Mouse (Mus musculus) myocyte (in vitro differentiated cells): Measurements from ENCODE around the gene Cep70. TPM values are rescaled to one million over a fixed set of nuclear protein-coding genes. Genes with fewer than 3 reads are reported as not detected.

Source experiments
- H3K27me3 ChIP-seq: one replicate; pipeline ENCODE4 v1.6.1; 2011; ENCODE audit not compliant: control insufficient read depth, insufficient read depth, insufficient read length
- H3K36me3 ChIP-seq: one replicate; pipeline ENCODE4 v1.6.1; 2011; ENCODE audit not compliant: control insufficient read depth, insufficient read depth
- H3K4me2 ChIP-seq: one replicate; pipeline ENCODE4 v1.6.1; 2011; ENCODE audit warnings: low read depth, control low read depth
- H3K4me3 ChIP-seq: one replicate; pipeline ENCODE4 v1.5.1; 2011; ENCODE audit warnings: mild to moderate bottlenecking, control low read depth, moderate library complexity
- H3K79me2 ChIP-seq: one replicate; pipeline ENCODE4 v1.6.1; 2011; ENCODE audit not compliant: control insufficient read depth, insufficient read depth
- H3ac ChIP-seq: one replicate; pipeline ENCODE4 v1.6.1; 2011; ENCODE audit not compliant: control insufficient read depth, insufficient read length
- CEBPB ChIP-seq: IDR thresholded peaks from 2 replicates; pipeline ENCODE4 v1.6.1; 2011; ENCODE audit warnings: mild to moderate bottlenecking, moderate library complexity; ENCODE audit not compliant: poor library complexity, insufficient read depth, severe bottlenecking
- E2F4 ChIP-seq: IDR thresholded peaks from one replicate; pipeline ENCODE4 v1.6.1; 2011; ENCODE audit warnings: mild to moderate bottlenecking, control low read depth, moderate library complexity; ENCODE audit not compliant: insufficient read depth
- MAX ChIP-seq: IDR thresholded peaks from one replicate; pipeline ENCODE4 v1.6.1; 2011; ENCODE audit warnings: low read depth, mild to moderate bottlenecking, control low read depth
- MYOD1 ChIP-seq, 3 experiments: IDR thresholded peaks; one replicate each; pipeline ENCODE4 v1.6.1; 2011; ENCODE audit warnings: control low read depth in 2 of 3, low read depth in 2 of 3, mild to moderate bottlenecking in 2 of 3, moderate library complexity in 1 of 3; ENCODE audit not compliant: insufficient read length in 2 of 3, control insufficient read depth in 1 of 3
- MYOG ChIP-seq, 3 experiments: IDR thresholded peaks; one replicate each; pipeline ENCODE4 v1.6.1; 2011; ENCODE audit warnings: control low read depth in 2 of 3, low read depth in 2 of 3, mild to moderate bottlenecking in 2 of 3; ENCODE audit not compliant: insufficient read length in 2 of 3, control insufficient read depth in 1 of 3, insufficient read depth in 1 of 3
- POLR2A ChIP-seq: IDR thresholded peaks from one replicate; pipeline ENCODE4 v1.6.1; 2011; ENCODE audit warnings: low read depth, mild to moderate bottlenecking, control low read depth, moderate library complexity; ENCODE audit not compliant: insufficient read length
- POLR2AphosphoS2 ChIP-seq: IDR thresholded peaks from one replicate; pipeline ENCODE4 v1.6.1; 2011; ENCODE audit warnings: low read depth, control low read depth; ENCODE audit not compliant: insufficient read length
- REST ChIP-seq: IDR thresholded peaks from one replicate; pipeline ENCODE4 v1.6.1; 2011; ENCODE audit warnings: mild to moderate bottlenecking, control low read depth, moderate library complexity; ENCODE audit not compliant: insufficient read depth, insufficient read length
- SRF ChIP-seq: IDR thresholded peaks from one replicate; pipeline ENCODE4 v1.6.1; 2011; ENCODE audit warnings: low read depth; ENCODE audit not compliant: control insufficient read depth, insufficient read length
- TCF12 ChIP-seq: IDR thresholded peaks from one replicate; pipeline ENCODE4 v1.6.1; 2011; ENCODE audit warnings: mild to moderate bottlenecking, control low read depth; ENCODE audit not compliant: poor library complexity, insufficient read depth, severe bottlenecking
- TCF3 ChIP-seq: IDR thresholded peaks from one replicate; pipeline ENCODE4 v1.6.1; 2011; ENCODE audit warnings: low read depth, control low read depth; ENCODE audit not compliant: insufficient read length
- USF1 ChIP-seq: IDR thresholded peaks from one replicate; pipeline ENCODE4 v1.6.1; 2011; ENCODE audit warnings: low read depth, mild to moderate bottlenecking, control low read depth, moderate library complexity
- polyA plus RNA-seq: library from polyadenylated mRNA; unstranded; fragments of >200 nt; fragmentation: generic; extraction: Trizol; gene quantifications from one replicate; pipeline ENCODE4 v1.2.1, GENCODE M21; 2012; ENCODE audit warnings: missing spikeins

Cep70 gene
- polyA plus RNA-seq, 1 experiment, result 1.6 TPM

DNA sequence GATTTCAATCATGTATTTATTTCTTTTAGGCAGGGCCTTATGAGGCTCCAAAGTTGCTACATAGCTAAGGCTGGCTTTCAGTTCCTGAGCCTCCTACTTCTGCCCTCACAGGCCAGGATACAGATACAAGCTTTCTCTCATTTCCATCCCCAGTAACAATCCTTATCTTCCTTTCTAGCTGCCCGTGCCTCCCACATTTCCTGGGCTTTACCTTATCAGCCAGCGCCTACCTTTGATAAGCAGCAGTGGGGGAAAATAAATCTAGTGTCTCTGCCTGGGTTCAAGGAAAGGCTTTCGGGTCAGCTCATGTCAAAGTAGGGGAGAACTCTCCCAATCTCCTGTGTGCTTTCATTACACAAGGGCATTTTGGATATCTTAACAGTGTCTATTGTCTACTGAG lies 98.4 kb downstream of the Cep70 start:
- no peaks in the 10 kb centered on the region for H3K27me3 ChIP-seq

DNA sequence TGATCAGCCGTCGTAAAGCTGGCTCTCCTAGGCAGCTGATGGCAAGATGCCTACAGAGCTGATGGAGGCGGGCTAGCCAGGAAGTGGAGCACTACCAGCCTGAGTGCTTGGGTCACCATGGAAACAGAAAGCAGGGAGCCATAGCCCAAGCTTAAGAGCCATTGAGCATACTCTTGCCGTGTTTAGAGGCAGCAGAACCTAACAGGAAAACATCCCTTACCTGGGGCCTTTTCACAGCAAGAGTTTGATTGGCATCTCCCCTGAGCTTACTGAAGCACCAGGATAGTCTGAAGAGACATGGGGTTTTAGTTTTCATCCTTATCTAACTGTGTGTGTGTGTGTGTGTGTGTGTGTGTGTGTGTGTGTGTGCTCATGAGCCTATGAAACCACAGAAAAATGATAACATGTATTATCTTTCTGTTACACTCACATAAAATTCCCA lies 102.2 kb downstream of the Cep70 start:
- Histone ChIP-seq H3K79me2 (no peaks in the 10 kb centered on the region), H3ac (no peak overlapping the region), H3K4me2 (no peak overlapping the region), H3K27me3 (peaks cover 2% of the 10 kb centered on the region), H3K4me3 (no peak overlapping the region), H3K36me3 (no peaks in the 10 kb centered on the region)
- no peak for TF ChIP-seq TCF3
- no peak for TF ChIP-seq CEBPB
- TF ChIP-seq USF1, result no peak
- no peak for TF ChIP-seq TCF12
- TF ChIP-seq SRF, result no peak
- TF ChIP-seq MYOD1 (IDR thresholded peaks at IDR 0.05; ENCODE audit: control insufficient read depth in 1 of 3, insufficient read length in 2 of 3, low read depth in 2 of 3), result no peak
- TF ChIP-seq REST, result no peak
- no peak for TF ChIP-seq MAX
- TF ChIP-seq E2F4, result no peak
- no peak for TF ChIP-seq POLR2A

More for the DNA sequence above, 98.4 kb downstream of the Cep70 start:
- no peaks in the 10 kb centered on the region for H3K36me3 ChIP-seq
- no peak for TF ChIP-seq MAX
- TF ChIP-seq USF1, result no peak
- TF ChIP-seq REST, result no peak
- TF ChIP-seq MYOD1 (IDR thresholded peaks at IDR 0.05; ENCODE audit: control insufficient read depth in 1 of 3, insufficient read length in 2 of 3, low read depth in 2 of 3), result no peak
- no peak for TF ChIP-seq POLR2AphosphoS2
- no peak for TF ChIP-seq SRF
- TF ChIP-seq MYOG (IDR thresholded peaks at IDR 0.05; ENCODE audit: control insufficient read depth in 1 of 3, insufficient read depth in 1 of 3, insufficient read length in 2 of 3, low read depth in 2 of 3), result no peak
- no peak overlapping the region for H3K4me2 ChIP-seq
- H3ac ChIP-seq, result no peak overlapping the region
- no peak overlapping the region for H3K4me3 ChIP-seq
- no peaks in the 10 kb centered on the region for H3K79me2 ChIP-seq

Other genes with a start within 250 kb of the Cep70 start
- not detected for gene Gm1123, start 207.7 kb upstream of the Cep70 start, polyA plus RNA-seq
- gene Pik3cb, start 102.7 kb upstream of the Cep70 start, polyA plus RNA-seq, result 3.0 TPM
- not detected for gene Faiml, start 6.1 kb upstream of the Cep70 start, polyA plus RNA-seq
- 0.01 TPM for gene Esyt3, start 115.2 kb downstream of the Cep70 start, polyA plus RNA-seq
- 18.8 TPM for gene Mras, start 194.0 kb downstream of the Cep70 start, polyA plus RNA-seq
- not detected for gene Nme9, start 208.1 kb downstream of the Cep70 start, polyA plus RNA-seq